Mouse (Mus musculus) cortical plate, adult 2 months (tissue): ENCODE results near the gene Stam. TPM values are rescaled to one million over a fixed set of nuclear protein-coding genes. Genes with fewer than 3 reads are reported as not detected.
"Not testable (repeated sequence)": the region's sequence is repeated elsewhere in the genome, so short reads cannot be mapped to it uniquely, and the experiment has no call there.

Experiments used
- H3K27ac ChIP-seq: fragments of 200-500 bp; 2 replicates; pipeline ENCODE4 v1.5.1; 2012; ENCODE audit warnings: low read length, control low read depth, inconsistent platforms; ENCODE audit not compliant: insufficient read depth
- H3K4me1 ChIP-seq: fragments of 200-500 bp; 2 replicates; pipeline ENCODE4 v1.6.1; 2011; ENCODE audit warnings: low read length; ENCODE audit not compliant: control insufficient read depth, insufficient read depth
- H3K4me3 ChIP-seq: fragments of 200-500 bp; 2 replicates; pipeline ENCODE4 v1.5.1; 2011; ENCODE audit warnings: mild to moderate bottlenecking, low read length, control low read depth; ENCODE audit not compliant: insufficient read depth
- CTCF ChIP-seq: fragments of 200-500 bp; IDR thresholded peaks from 2 replicates; pipeline ENCODE4 v1.5.1; 2011; ENCODE audit warnings: mild to moderate bottlenecking, control low read depth, low read length; ENCODE audit not compliant: insufficient read depth; ENCODE audit errors: extremely low read depth
- POLR2A ChIP-seq: fragments of 200-500 bp; IDR thresholded peaks from 2 replicates; pipeline ENCODE4 v1.6.1; 2011; ENCODE audit warnings: mild to moderate bottlenecking, low read length, control low read depth; ENCODE audit not compliant: insufficient read depth; ENCODE audit errors: extremely low read depth
- polyA plus RNA-seq: library from polyadenylated mRNA; depleted of rRNA; stranded (reverse); fragments of >200 nt; gene quantifications from 2 replicates; pipeline ENCODE4 v1.2.3, GENCODE M21; 2012

Stam gene
- polyA plus RNA-seq, 1 experiment, result 59.3 TPM

GRCm38 (mm10) chr2:14055566-14056331, 18.1 kb upstream of the Stam start, which contains the start of gene Hacd1:
TSS of gene Hacd1 (minus strand) at chr2:14056135.
- Histone ChIP-seq H3K27ac (peak within 1 kb of the TSS; percentile 96), H3K4me3 (peak within 1 kb of the TSS; percentile 66), H3K4me1 (peaks cover 2% of the 10 kb centered on the region; the same call in 1 of the 2 replicates)
- TF ChIP-seq CTCF, result no peak
- TF ChIP-seq POLR2A, result 0 out of 2 replicates have a peak, but pooled peaks have one; percentile 24

GRCm38 (mm10) chr2:14065704-14066650, 7.9 kb upstream of the Stam start:
- H3K4me1 ChIP-seq, result no peaks in the 10 kb centered on the region
- no peak for TF ChIP-seq CTCF
- no peak for TF ChIP-seq POLR2A
- H3K27ac ChIP-seq, result no peak overlapping the region
- H3K4me3 ChIP-seq, result no peak overlapping the region

- Histone ChIP-seq H3K4me3 (no peak overlapping the region), H3K4me1 (no peaks in the 10 kb centered on the region), H3K27ac (no peak overlapping the region)
- TF ChIP-seq POLR2A (no peak), CTCF (no peak)
Observed at GRCm38 (mm10) chr2:14069027-14069426, 4.9 kb upstream of the Stam start.

GRCm38 (mm10) chr2:14070466-14070865, 3.4 kb upstream of the Stam start:
- TF ChIP-seq POLR2A (no peak), CTCF (no peak)
- Histone ChIP-seq H3K4me1 (no peaks in the 10 kb centered on the region), H3K27ac (no peak overlapping the region)

GRCm38 (mm10) chr2:14073008-14073361, 913 bp upstream of the Stam start:
- TF ChIP-seq POLR2A (no peak), CTCF (no peak)
- Histone ChIP-seq H3K27ac (peak overlapping the region; percentile 98), H3K4me1 (no peaks in the 10 kb centered on the region), H3K4me3 (peak overlapping the region; percentile 48)

More at GRCm38 (mm10) chr2:14070466-14070865, 3.4 kb upstream of the Stam start:
- H3K4me3 ChIP-seq, result no peak overlapping the region

GRCm38 (mm10) chr2:14074221-14074901, 463 bp downstream of the Stam start:
- peak overlapping the region; percentile 48 for H3K4me3 ChIP-seq
- no peak for TF ChIP-seq POLR2A
- no peak for TF ChIP-seq CTCF
- peak overlapping the region; percentile 98 for H3K27ac ChIP-seq
- no peaks in the 10 kb centered on the region for H3K4me1 ChIP-seq

- not testable (repeated sequence) for H3K4me1 ChIP-seq, H3K4me3 ChIP-seq, H3K27ac ChIP-seq
Observed at GRCm38 (mm10) chr2:14078527-14078926, 4.6 kb downstream of the Stam start.

- no peak overlapping the region for H3K4me3 ChIP-seq
- no peaks in the 10 kb centered on the region for H3K4me1 ChIP-seq
- TF ChIP-seq POLR2A (no peak), CTCF (no peak)
- no peak overlapping the region for H3K27ac ChIP-seq
Observed at GRCm38 (mm10) chr2:14100533-14100932, 26.6 kb downstream of the Stam start.

GRCm38 (mm10) chr2:14102603-14103002, 28.7 kb downstream of the Stam start:
- Histone ChIP-seq H3K4me3 (no peak overlapping the region), H3K4me1 (no peaks in the 10 kb centered on the region), H3K27ac (no peak overlapping the region)
- TF ChIP-seq CTCF (no peak), POLR2A (no peak)
